Mouse (Mus musculus) hindbrain, postnatal 0 days (tissue): ENCODE measurements at regions not wholly inside any gene's neighbourhood (a gene's known extent, or its start where the extent isn't known, plus 50 kb on each side); places are given as distances from the start of the nearest gene placed in this dataset.
"Not testable (repeated sequence)": the region's sequence is repeated elsewhere in the genome, so short reads cannot be mapped to it uniquely, and the experiment has no call there.

ENCODE experiments used
- ATAC-seq: fragments of 200-750 bp; cut with Nextera tagmentation; 2 replicates; pipeline ENCODE4 v1.8.0; 2017; ENCODE audit warnings: mild to moderate bottlenecking, moderate TSS enrichment, moderate library complexity
- DNase-seq: peaks from one replicate; pipeline ENCODE4 v3.0.0-alpha.2; 2015; ENCODE audit warnings: low spot score
- H3K27ac ChIP-seq: fragments of 300-500 bp; sonication (generic); 2 replicates; pipeline ENCODE4 v1.5.1; 2014; ENCODE audit warnings: mild to moderate bottlenecking
- H3K27me3 ChIP-seq: fragments of 300-500 bp; sonication (generic); 2 replicates; pipeline ENCODE4 v1.6.1; 2014; ENCODE audit warnings: low read length, mixed read lengths; ENCODE audit not compliant: insufficient read depth
- H3K36me3 ChIP-seq: fragments of 300-500 bp; sonication (generic); 2 replicates; pipeline ENCODE4 v1.6.1; 2014; ENCODE audit warnings: low read length, mixed read lengths; ENCODE audit not compliant: insufficient read depth
- H3K4me1 ChIP-seq: fragments of 300-500 bp; sonication (generic); 2 replicates; pipeline ENCODE4 v1.6.1; 2014; ENCODE audit warnings: antibody characterized with exemption, low read length, mixed read lengths; ENCODE audit not compliant: insufficient read depth
- H3K4me2 ChIP-seq: fragments of 300-500 bp; sonication (generic); 2 replicates; pipeline ENCODE4 v1.6.1; 2014; ENCODE audit warnings: low read depth, mild to moderate bottlenecking, low read length, moderate library complexity, mixed read lengths
- H3K4me3 ChIP-seq: fragments of 300-500 bp; sonication (generic); 2 replicates; pipeline ENCODE4 v1.5.1; 2014; ENCODE audit warnings: low read length
- H3K9ac ChIP-seq: fragments of 300-500 bp; sonication (generic); replicated peaks from 2 replicates; pipeline ENCODE4 v1.6.1; 2014; ENCODE audit warnings: mild to moderate bottlenecking, low read length, moderate library complexity, mixed read lengths
- H3K9me3 ChIP-seq: fragments of 300-500 bp; sonication (generic); 2 replicates; pipeline ENCODE4 v1.6.1; 2016; ENCODE audit warnings: low read length, mixed read lengths
- CTCF ChIP-seq: IDR thresholded peaks from 2 replicates; pipeline ENCODE4 v1.5.1; 2016; ENCODE audit warnings: antibody characterized with exemption, control low read depth, low read depth
- WGBS: fragments of 180-500 bp; shearing (Covaris S2); extraction: QIAGEN DNeasy Blood & Tissue Kit; methylation state at CpG from one replicate; pipeline ENCODE4 v1.1.7; 2014; 5-methylcytosine and 5-hydroxymethylcytosine counted together

DNA sequence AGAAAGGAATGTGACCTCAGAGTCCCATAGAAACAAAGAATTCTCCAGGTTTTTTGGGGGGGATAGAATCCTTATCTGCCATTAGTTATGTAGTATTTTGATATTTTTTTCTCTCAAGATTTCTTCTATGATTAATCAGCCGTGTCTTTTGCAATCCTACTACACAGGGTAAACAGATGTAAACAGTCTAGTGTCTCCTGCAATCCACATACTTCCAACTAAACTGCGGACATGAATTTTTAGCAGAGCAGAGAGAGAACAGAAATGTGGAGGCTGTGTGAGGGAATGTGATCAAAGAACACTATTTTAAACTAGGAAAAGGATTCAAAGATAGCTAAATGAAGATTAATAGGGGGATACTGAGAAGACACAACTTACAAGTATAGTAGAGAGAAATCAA is 1026.2 kb downstream of the Adgrl3 start:
- Histone ChIP-seq H3K4me3 (no peak overlapping the region), H3K4me1 (no peaks in the 10 kb centered on the region), H3K4me2 (no peak overlapping the region), H3K27ac (no peak overlapping the region), H3K27me3 (no peaks in the 10 kb centered on the region), H3K9me3 (no peaks in the 10 kb centered on the region), H3K36me3 (no peaks in the 10 kb centered on the region), H3K9ac (no peak overlapping the region)
- no peak for ATAC-seq
- TF ChIP-seq CTCF = no peak
- DNase-seq = no peak
- WGBS = 79% methylated on average over 2 of the region's 2 CpGs

DNA sequence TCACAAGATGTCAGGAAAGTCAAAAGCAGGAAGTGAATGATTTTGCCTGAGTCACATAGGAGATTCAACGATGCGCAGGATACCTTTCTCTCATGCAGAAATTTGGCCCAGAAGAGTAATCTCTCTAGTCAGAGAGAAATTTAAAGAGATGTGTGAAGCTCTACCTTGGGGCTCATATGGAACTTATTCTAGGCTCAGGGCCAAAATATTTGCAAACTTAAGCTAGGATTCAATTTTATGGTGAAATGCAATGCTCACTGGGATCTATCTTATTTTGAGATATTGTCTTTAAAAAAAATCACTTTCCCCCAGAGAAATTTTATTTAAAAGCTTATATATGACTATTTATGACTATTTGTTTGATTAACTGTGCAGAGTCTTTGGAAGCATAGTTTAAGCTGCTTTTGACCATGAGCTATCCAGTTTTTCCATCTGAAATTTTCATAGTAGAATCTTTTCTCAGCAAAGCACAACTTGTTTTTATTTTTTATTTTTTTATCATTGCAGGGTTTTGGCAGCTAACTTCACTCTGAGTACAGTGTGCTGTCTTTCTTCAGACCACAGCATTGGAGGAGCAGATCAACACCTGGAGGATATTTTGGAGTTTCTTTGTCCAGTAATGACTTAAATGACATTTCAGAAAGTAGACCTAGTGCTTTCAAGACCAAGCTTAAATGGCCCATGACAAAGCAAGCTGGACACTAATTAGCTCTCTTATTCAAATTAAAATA is 1039.3 kb downstream of the Adgrl3 start:
- no peaks in the 10 kb centered on the region for H3K36me3 ChIP-seq
- H3K27me3 ChIP-seq = no peaks in the 10 kb centered on the region
- DNase-seq = no peak
- no peaks in the 10 kb centered on the region for H3K4me1 ChIP-seq
- H3K9ac ChIP-seq = no peak overlapping the region
- TF ChIP-seq CTCF = no peak
- ATAC-seq = no peak
- H3K4me2 ChIP-seq = no peak overlapping the region
- no peak overlapping the region for H3K27ac ChIP-seq
- no peaks in the 10 kb centered on the region for H3K9me3 ChIP-seq
- H3K4me3 ChIP-seq = no peak overlapping the region
- 91% methylated on average over 2 of the region's 2 CpGs for WGBS

DNA sequence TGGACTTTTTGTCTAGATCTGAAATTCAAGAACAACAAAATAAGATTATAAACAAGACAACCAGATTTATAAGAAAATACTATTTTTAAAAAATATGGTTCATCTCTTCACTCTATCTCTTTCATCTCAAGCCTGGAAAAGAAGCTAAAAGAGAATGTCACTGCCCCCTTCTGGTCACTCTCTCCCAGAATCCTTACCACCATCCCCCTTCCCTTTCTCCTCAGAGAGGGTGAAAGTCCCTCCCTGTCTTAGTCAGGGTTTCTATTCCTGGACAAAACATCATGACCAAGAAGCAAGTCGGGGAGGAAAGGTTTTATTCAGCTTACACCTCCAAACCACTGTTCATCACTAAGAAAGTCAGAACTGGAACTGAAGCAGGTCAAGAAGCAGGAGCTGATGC is 1040.7 kb downstream of the Adgrl3 start:
- Histone ChIP-seq H3K27ac (no peak overlapping the region), H3K9me3 (no peaks in the 10 kb centered on the region), H3K9ac (no peak overlapping the region), H3K4me1 (no peaks in the 10 kb centered on the region), H3K36me3 (no peaks in the 10 kb centered on the region), H3K4me3 (no peak overlapping the region), H3K27me3 (no peaks in the 10 kb centered on the region), H3K4me2 (no peak overlapping the region)
- 46% methylated on average over 1 of the region's 1 CpGs for WGBS
- ATAC-seq (no peak), DNase-seq (peak; percentile 22)
- peak; percentile 36 for TF ChIP-seq CTCF

DNA sequence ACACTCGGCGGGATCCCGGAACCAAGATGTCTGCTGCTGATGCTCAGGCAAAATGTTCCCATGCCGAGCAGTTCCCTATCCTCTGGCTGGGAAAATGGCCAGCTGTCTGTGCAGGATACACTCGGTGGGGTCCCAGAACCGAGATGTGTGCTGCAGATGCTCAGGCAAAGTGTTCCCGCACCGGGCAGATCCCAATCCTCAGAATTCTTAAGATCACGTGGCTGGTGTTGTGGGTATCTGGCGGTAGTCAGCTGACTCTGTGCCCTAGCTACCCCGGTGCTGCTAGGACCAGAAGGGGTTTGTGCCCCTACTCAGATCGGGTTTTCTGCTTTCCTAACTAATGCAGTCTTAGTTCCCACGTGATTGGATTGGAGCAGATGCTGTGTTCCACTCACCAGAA is 1049.3 kb downstream of the Adgrl3 start:
- not testable (repeated sequence) for DNase-seq, H3K9ac ChIP-seq, H3K27me3 ChIP-seq, H3K4me3 ChIP-seq, H3K4me1 ChIP-seq, H3K9me3 ChIP-seq, H3K27ac ChIP-seq, ATAC-seq, H3K36me3 ChIP-seq, H3K4me2 ChIP-seq
- 89% methylated on average over 13 of the region's 13 CpGs for WGBS

DNA sequence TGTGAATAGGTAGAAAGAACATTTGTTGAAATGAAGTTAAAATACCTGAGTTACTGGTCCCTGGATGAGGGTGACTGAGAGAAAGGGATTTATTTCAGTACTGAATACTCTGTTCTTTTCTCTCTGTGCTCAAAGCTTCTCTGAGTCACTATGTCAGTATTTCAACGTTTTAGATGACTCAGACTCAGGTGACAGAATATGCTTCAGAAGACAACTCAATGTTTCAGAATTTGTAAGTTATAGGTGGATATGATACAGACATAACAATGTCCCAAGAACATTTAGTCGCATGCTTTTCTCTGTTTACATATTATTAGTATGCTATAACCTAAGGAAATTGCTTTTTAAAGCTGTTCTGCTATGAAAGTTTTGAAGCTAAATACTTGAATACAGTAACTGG is 1069.5 kb downstream of the Adgrl3 start:
- Histone ChIP-seq H3K4me1 (no peaks in the 10 kb centered on the region), H3K27ac (no peak overlapping the region), H3K27me3 (no peaks in the 10 kb centered on the region), H3K4me2 (no peak overlapping the region), H3K9me3 (no peaks in the 10 kb centered on the region; the same call in 1 of the 2 replicates), H3K36me3 (no peaks in the 10 kb centered on the region), H3K4me3 (no peak overlapping the region), H3K9ac (no peak overlapping the region)
- ATAC-seq (no peak), DNase-seq (no peak)
- WGBS = 82% methylated on average over 2 of the region's 2 CpGs
- no peak for TF ChIP-seq CTCF

DNA sequence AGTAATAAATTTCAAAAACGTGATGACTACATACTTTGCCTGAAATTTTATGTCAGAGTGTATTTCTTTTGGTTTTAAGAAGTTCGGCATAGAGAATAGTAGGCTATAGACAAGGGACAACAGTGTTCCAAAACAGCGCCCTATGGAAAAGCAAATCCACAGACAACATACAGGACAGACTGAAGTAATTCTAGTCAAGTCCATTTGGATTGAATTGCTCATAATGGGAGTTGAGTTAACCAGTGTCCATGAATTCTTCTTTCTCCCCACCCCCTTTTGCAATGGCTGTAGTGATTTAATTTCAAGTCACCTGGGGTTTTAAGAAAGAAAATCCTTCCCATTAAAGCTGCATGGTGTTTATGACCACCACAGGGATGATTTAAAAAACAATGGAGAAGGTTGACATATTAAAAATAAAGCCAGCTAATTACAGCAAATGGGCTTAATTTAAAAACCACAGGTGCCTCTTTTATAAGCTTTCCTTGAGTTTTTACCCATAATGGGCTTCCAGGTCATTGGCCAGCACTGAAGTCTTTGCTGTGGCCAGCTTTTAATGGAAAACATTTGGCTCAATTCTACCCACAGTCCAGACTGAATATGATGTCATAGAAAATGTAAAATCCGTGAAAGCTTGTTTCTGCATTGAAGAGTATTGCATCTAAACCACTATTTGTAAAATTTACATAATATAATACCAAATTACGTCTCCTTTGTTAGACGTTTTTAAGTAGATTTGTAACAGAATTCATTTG is 1083.3 kb downstream of the Adgrl3 start:
- ATAC-seq (no peak), DNase-seq (no peak)
- Histone ChIP-seq H3K4me2 (no peak overlapping the region), H3K27me3 (no peaks in the 10 kb centered on the region), H3K9ac (no peak overlapping the region), H3K4me1 (no peaks in the 10 kb centered on the region), H3K9me3 (no peaks in the 10 kb centered on the region), H3K36me3 (no peaks in the 10 kb centered on the region), H3K4me3 (no peak overlapping the region), H3K27ac (no peak overlapping the region)
- 86% methylated on average over 6 of the region's 6 CpGs for WGBS
- TF ChIP-seq CTCF = no peak

DNA sequence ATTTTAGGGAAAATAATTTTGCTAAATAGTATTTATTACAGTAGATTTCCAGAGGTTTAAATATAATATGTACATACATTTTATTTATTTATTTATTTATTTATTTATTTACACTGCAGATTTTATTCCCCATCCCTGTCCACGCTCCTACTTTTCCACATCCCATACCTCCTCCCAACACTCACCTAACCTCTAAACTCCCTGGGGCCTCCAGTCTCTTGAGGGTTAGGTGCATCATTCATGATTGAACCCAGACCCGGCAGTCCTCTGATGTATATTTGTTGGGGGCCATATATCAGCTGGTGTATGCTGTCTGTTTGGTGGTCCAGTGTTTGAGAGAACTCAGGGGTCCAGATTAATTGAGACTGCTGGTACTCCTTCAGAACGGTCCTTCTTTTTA is 1083.9 kb downstream of the Adgrl3 start:
- no peaks in the 10 kb centered on the region for H3K4me1 ChIP-seq
- H3K9ac ChIP-seq = no peak overlapping the region
- WGBS = 94% methylated on average over 3 of the region's 3 CpGs
- H3K27me3 ChIP-seq = no peaks in the 10 kb centered on the region
- H3K4me3 ChIP-seq = no peak overlapping the region
- TF ChIP-seq CTCF = no peak
- H3K4me2 ChIP-seq = no peak overlapping the region
- ATAC-seq = no peak
- DNase-seq = no peak
- no peaks in the 10 kb centered on the region for H3K36me3 ChIP-seq
- H3K27ac ChIP-seq = no peak overlapping the region
- no peaks in the 10 kb centered on the region for H3K9me3 ChIP-seq
